Mouse (Mus musculus) naive thymus-derived CD4-positive, alpha-beta T cell, adult 5 months (primary cell): ENCODE measurements around the gene C1qtnf7. TPM values are rescaled to one million over a fixed set of nuclear protein-coding genes. Genes with fewer than 3 reads are reported as not detected.

ENCODE experiments used
- polyA plus RNA-seq: library from polyadenylated mRNA; unstranded; fragments of 100-300 nt; shearing (Covaris generic); gene quantifications from one replicate; pipeline ENCODE4 v1.2.1, GENCODE M21; 2017

The C1qtnf7 gene
- polyA plus RNA-seq, result not detected

DNA sequence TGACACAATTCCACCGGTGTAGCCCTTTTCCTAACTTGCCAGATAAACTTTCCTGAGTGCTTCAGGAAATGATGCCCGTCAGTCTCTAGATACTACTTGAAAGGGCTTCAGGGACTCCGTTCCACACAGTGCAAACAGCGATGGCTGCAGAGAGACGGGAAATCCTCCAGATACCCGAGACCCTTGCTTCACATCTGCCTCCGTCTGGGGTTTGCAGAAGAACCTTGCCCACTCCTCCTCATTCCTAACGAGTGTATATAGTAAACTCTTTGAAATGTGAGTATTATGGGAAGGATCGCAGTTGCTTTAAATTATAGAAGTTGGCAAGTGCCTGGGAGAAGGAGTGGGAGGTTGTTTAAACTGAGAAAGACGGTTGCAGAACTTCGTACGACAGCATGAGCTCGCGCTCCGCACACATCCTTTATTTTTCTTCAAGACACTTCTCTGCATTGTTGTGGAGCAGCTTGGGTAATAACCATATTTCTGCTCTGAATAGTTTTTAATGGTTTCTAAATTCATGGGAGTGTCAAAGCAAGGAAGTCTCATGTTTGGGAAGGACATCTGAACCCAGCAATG is at the start of gene C1qtnf7:
TSS of gene C1qtnf7 (plus strand) at position 138 of the 576 bp plus-strand sequence.

DNA sequence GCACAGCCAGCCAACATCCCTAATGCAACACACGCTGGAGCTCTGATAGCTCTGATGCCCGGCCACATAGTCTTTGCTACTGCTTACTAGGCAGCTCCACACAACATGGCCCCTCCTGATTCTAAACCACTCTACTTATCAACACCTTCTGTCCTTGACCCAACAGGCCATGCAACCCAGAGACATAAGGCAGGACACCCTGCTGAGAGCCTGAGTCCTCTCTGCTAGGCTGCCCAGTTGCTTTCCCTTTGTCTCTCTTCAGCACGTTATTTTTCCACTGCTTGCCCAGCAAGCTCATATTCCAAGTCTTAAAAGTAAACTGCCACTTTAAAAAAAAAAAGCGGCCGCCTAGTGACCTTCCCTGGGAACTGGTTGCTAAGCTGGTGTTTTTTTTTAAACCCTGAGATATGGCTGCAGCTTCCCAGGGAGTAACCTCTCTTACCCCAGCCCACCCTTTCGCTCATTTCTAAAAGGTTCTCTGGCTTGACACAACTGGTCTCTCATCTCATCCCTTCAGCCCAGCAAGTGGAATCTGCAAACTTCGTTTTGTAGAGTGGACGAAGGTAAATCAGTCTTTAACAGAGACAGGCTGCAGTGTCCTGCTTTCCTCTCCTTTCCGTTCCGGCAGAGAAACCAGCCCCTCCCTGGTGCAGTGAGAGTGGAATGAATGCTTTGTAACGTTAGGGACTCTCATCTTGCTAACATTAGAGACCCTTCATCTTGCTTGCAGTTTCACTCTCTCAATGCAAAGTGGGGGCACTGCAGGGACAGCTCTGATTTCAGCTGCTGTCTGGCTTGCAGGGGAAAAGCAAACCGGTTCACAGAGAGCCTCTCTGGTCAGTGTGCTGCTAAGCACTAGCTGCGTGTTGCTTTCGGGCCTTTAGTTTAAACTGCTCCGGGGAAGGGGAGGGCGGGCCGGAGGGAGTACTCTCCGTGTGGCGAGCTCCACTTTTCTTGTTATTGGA is 146.9 kb downstream of the C1qtnf7 start, which contains the start of gene Cc2d2a:
TSS of gene Cc2d2a (plus strand) at position 350 of the 965 bp plus-strand sequence.

Other genes with a start within 250 kb of the C1qtnf7 start
- not detected for gene Cc2d2a, start 146.8 kb downstream of the C1qtnf7 start, polyA plus RNA-seq